Mouse (Mus musculus) lung, postnatal 25 days (tissue): ENCODE measurements around the gene Lsg1.

ENCODE experiments used
- DNase-seq: peaks from one replicate; pipeline ENCODE4 v3.0.0; 2022; ENCODE audit warnings: low spot score

The Lsg1 gene

DNA sequence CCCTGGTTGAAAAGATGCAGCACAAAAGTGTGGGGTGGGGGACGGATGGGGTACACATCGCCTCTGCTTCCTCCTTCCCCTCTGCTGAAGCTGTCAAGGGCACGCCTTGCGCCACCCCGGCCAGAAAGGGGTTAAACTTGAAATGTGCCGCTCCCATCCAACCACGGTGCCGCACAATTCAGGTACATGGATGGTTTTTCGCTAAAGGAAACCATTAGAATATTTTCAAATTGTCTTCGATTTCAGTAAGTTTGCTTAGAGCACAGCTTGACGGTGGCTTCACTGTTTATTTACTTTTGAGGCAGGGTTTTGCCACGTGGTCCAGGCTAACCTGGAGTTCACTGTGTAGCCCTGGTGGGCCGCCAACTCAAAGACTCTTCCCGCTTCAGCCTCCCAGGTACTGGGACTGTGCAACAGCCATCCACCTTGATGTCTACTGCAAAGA is 36.6 kb downstream of the Lsg1 start, which contains the start of gene Tmem44:
TSS of gene Tmem44 (minus strand) at position 95 of the 445 bp plus-strand sequence.
- no peak for DNase-seq

DNA sequence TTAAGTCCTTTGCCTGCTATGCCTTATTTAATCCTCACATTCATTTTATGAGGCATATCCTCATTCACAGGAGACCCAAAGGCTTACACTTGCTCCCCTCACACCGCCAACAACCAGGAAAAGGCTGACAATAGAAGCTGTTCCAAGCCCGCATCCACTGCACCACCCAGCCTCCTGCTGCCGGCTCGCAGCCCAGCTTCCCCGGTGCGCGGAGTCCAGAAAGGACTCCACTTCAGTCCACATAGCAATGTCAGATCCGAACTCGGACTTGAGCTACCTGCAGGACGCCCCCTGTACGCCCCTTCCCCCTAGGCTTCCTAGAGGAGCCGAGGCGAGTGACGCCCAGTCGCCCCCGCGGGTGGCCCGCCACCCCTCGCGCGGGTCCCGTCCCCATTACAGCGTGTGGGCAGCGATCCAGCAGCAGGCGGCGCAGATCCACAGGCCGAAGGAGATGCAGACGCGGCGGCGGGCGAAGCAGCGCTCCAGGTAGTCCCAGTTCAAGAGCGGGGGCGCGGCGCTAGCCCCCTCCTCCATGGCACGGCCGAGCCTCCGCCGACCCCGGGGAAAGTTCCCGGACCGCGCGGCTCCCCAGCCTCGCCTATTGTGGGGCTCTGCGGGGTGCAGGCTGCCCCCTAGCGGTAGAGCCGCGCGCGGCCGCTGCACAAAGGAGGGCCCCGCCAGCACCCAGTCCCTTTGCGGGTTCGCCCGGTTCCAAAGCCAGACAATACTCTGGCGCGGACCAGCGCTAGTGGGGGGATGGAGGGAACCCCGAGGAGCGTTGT is 37.2 kb downstream of the Lsg1 start:
- peak; percentile 67 for DNase-seq

DNA sequence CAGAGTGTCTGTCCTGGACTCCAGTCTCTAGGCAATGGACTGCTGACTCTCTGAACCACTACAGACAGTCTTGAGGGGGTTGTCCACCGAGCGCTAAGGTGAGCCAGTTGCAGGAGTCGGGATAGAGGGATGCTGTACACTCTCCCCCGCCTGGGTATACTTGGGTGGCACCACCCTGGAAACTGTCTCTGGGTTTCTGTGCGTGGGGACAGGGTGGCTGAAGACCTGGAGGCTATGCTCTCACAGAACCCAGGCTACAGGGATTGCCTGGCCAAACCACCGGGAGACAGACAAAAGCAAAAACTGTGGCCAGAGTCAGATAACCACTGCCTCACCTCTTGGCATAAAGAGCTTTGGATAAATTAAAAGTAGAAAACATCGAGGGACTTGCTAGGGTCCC is 37.9 kb downstream of the Lsg1 start:
- DNase-seq = no peak

DNA sequence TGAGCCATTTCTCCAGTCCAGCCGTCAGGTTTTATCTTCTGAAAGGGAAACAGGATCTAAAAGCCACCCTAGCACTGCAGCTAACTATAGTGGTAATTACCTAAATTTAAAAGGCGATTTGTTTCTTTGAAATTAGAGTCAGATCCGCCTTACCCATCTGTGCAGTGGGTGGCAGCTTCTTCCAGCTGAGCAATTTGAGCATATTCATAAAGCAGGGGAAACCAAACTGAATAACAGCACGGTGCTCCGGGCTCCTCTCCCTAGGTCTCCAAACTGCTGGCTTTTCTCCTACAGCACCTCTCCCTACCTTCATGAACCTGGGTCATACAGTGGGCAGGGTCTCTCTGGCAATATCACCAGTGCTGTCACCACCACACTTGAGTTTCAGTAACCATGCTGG is 39.1 kb downstream of the Lsg1 start:
- no peak for DNase-seq

DNA sequence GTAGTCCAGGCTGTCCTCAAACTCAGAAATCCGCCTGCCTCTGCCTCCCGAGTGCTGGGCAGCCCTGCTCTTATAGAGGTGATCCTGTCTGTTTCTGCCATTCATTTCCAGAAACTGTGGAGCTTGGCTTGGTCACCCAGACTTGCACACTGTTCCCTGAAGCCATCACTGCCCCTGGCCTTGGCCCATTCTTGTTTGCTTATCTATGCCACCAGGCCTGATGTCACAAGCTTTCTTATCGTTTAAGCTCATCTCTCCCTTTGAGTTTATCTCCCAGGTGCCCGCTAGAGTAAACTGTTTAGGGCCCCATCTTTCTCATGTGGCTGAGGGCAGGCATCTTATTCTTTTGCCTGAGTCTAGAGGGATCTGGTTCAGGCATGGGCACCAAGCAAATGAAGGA is 42.7 kb downstream of the Lsg1 start:
- DNase-seq = no peak

DNA sequence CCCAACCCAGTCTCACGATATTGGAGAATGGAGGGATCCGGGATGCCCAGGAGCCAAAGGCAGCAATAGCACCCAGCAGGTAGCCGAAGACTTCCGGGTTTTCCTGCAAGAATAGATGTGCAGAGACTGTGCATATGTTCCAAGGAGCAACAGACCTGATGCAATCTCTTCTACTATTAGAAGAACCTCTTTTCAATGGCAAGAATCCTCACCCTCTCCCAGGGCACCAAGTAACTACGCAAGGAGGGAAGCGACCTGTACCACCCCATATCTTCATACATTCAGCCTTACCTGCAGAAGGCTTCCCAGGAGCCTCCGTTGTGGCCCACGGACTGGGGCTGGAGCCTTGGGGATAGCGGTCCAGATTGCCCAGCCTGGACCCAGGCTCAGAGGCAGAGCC is 44.0 kb downstream of the Lsg1 start:
- no peak for DNase-seq

DNA sequence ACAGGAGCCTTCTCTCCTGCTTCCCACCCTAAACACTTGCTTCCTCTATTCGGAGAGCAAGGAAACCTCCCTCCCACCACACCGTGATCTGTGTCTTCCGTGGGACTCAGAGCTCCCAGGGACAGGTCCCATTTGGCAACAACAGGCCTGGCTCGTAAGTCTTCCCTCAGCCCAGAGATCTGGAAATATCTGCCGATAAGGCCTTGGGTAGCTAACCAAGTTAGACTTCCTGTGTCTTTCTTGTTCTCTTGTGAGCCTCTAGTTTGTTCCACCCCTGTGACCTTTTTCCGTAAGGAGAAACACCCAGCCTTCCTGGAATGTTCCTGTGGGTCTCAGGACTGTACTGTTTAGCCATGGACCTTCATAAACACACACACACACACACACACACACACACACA is 44.6 kb downstream of the Lsg1 start:
- DNase-seq = no peak

DNA sequence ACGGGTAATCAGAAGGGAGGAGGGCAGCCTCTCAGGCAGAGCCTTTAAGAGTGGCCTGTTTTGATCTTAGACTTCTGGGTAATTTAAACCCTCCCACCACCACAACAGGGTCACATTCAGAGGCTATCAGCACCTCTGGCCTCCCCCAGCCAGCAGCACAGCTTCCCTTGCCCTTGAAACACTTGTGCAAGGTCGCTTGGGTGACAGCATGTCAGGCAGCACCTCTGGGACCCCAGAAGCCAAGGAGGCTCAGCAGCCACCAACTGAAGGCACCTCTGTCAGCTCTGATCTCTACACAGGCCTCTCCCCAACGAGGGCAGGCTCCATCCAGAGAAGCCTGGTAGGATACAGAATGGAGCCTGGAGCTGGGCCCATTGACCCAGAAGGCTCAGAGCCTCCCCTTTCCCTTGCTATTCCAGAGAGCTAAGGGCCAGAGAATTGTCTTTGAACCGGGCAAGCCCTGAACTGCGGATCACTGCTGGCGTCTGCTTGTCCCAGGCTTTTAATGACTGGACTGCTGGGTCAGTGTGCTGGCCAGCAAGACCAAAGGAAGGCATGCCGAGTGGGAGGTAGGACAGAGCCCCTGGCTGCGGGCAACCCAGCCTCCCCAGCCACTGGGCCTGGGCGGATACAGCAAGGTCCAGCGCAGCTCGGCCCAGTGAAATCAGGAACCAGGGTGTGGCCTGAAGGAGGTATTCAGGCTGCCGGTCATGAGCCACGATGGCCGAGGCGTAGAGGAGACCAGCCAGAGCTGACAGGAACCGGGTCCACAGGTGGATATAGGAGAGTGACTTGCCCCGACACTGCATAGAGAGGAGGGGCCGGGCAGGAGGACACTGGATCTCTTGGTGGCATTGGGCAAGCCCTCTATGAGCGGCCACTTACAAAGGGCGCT is 47.0 kb downstream of the Lsg1 start:
- no peak for DNase-seq

DNA sequence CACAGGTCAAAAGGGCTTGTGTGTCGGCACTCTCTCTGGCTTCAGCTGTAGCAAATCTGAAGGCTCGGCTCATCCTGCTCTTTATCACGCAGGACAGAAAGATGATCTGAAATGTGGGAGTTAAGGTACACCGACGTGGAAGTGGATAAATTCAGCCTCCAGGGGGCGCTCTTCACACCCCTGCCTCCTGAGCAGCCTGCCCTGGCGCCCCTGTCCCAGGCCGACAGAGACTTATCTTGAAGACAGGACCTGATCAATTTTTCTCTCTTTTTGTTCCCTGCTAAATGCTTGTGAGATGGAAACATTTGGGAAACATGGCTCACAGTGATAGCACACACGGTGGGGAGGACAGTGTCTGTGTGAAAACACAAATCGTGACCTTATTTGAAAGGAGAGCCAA is 48.0 kb downstream of the Lsg1 start:
- DNase-seq = peak; percentile 42

DNA sequence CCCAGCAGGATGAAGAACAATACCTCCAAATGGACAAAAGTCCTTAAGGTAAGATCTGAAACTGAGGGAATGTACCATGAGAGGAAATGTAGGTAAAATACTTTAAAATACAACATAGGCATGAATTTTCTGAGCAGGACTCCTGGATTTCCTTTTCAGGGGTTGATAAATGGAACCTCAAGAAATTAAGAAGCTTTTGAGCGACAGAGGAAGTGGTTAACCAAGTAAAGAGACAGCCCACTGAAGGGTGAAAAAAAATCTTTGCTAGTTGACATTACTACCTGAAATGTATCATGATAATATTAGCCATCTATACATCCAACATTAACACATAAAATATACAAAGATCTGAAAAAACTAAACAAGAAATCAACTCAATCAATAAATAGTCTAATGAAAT is 52.3 kb downstream of the Lsg1 start:
- no peak for DNase-seq

DNA sequence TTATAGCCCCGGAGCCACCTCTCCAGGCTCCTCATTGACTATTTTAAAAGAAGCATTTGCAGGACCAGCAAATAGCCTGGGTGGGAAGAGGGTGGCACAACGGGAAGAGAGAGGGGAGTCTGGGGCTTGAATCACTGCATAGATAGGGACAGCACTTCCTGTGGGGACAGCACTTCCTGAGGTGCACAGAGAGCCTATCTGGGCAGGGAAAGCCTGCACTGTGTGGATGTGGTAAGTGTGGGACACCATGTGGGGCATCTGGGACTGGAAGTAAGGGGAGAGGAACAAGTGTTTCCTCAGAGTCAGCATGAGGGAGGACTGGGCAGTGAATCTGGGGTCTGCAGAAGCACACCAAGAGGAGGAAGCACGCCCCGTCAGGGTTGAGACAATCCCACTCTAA is 53.8 kb downstream of the Lsg1 start:
- no peak for DNase-seq

DNA sequence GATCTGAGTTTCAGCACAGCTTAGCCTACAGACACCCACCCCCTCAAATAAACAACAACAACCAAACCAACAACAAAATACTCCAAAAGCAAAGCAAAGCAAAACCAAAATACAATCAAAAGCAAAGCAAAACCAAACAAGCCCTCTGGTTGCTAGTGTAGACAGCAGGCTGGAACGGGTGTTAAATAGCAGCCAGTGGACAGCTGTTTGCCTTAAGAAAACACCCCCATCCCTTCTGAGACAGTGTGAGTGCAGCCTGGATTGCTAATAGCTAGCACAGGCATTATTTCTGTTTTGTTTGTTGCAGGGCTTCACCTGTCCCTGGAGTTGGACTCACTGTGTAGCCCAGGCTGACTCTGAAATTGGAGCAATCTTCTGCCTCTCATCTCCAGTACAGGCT is 54.5 kb downstream of the Lsg1 start:
- DNase-seq = no peak

DNA sequence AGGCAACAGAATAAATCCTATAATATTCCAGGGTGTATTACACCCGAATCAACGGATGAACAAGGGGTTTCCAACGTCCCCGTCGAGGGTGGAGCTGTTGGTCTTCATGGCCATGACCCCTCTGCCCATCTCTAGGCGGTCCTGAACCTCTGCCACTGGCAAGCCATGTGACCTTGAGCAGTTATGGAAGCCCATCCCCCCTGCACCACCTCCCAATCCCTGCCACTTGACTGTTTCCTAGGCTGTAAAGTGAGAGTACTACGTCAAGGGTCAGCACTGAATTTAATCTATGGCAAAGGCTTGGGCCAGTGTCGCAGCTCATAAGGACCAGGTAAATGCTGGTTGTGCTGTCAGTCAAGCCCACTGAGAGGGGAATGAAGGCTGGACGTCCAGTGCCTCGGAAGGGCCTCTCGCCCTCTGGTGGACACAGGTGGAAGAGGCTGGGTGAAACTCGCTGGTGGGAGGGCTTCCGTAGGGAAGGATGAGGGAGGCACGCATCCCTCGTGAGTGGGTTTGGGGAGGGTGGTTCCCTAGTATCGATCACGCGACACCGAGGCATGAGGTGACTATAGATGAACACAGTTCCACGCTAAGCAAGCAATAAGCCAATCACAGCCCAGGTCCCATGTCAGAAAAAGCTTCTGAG is 55.5 kb downstream of the Lsg1 start:
- DNase-seq = peak; percentile 58

DNA sequence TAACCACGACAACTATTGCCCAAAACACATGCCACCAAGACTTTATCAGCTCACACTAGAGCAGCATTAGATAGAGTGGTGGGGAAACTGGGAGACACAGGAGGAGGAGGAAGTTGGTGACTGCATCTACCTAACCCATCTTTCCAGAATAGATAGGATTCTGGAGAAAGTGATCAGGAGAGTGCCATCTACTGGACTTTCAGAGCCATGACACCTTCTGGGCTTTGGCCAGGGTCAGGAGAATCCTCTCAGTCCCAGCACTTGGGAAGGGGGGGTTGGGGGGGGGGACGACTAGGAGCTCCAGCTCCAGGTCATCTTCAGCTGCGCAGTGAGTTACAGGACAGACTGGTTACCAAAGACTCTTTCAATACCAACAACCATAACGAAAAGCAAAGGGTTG is 56.6 kb downstream of the Lsg1 start:
- DNase-seq = no peak

DNA sequence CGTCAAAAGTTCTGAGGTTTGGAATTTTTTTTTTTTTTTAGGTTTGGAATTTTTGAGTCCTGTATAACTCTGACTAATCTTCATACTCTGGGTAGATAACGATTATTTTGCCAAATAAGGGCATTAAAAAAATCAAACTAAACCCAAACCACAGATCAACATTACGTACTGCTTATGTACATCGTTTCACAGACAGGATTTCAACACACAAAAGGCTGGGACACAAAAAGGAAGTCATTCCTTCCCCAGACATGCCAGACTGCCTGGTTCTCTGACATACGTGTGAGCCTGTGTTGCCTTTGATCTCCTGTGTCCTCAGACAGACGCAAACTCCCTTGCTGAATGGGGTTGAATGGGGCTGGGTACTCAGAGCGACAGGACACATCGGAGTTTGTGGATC is 59.0 kb downstream of the Lsg1 start:
- DNase-seq = no peak

DNA sequence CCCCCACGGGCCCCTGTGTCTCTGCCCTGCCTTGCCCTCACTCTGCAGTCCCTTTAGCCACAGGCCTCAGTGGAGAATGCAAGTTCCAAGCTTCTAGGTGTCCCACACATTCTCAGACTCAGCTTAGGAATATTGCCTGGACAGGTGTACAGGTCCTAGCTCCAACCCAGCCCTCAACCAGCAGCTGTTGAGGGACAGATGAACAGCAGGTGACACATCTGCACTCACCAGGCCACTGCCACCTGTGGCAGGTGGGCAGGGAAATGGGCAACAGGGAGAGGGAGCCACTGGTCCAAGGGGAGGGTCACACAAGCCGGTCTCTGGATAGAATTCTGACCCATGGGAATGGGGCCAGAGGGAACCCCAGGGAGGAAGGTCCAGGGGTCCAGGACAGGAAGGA is 59.5 kb downstream of the Lsg1 start:
- DNase-seq = no peak

DNA sequence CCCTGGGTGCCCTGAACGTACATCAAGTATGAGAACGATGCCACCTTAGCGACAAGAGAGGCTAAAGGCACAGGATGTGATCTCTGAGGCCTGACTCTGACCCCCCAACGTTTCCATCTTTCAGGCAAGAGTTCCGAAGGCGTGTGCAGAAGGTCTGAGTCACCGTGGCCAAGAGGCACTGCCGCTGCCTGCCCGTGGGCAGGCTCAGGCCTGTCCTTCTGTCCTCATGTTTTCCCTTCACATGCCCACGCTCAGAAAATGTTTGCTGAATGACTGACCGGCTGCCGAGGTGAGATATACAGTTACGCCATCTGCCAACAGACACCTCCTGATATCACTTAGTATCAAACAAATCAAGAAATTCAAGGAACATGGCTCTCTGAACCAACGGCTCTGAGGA is 61.6 kb downstream of the Lsg1 start:
- DNase-seq = no peak

DNA sequence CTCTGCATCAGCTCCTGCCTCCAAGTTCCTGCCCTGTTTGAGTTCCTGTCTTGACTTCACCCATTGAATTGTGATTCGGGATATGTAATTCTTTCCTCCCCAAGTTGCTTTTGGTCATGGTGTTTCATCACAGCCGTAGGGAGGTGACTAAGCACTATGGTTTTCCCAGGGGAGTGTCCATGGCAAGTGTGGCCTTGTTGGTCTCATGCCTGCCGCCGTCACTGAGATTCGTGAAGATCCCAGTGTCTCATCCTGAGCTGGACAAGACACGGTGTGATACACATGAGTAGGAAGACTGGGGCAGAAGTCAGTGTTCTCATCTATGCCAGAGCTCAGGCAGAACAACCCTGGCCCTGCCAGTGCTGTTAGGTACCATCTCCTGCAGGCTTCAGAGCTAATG is 62.9 kb downstream of the Lsg1 start:
- no peak for DNase-seq

DNA sequence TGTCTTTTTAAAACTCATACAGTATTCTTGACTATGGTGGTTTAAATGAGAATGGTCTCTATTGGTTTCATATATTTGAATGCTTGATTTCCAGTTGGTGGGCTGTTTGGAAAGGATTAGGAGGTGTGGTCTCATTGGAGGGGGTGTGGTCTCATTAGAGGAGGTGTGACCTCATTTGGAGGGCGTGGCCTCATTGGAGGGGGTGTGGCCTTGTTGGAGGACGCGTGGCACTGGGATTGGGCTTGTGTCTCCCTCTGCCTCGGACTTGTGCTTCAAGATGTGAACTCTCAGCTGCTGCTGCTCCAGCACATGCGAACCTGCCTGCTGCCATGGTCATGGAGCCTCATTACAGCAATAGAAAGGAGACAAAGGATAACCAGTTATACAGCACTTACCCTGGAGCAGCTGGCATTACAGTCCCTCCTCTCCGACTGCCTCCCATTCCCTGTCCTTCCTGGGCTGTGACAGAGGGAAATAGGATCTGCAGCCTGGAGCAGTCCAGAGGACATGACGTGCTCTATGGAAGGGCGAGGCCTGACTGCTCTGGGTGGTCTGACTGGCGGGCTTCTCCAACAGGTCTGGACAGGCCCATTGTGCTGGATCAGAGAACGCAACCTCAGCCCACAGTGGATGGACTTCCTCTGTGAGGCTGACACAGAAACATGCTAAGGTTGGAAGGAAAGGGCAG is 65.0 kb downstream of the Lsg1 start:
- DNase-seq = no peak

DNA sequence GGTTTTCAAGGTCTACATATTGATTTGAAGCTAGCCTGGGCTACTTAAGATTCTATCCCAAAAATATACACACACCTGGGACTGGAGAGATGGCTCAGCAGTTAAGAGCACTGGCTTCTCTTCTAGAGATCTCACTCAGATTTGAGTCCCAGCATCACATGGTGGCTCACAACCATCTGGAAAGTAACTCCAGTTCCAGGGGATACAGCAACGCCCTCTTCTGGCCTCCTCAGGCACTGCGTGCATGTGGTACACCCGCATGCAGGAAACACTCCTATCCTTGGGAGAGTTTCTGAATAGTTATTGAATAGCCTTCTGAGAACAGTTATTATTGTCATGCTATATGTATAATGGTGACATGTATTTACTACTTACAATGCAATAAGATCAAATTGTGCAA is 66.2 kb downstream of the Lsg1 start:
- DNase-seq = no peak

DNA sequence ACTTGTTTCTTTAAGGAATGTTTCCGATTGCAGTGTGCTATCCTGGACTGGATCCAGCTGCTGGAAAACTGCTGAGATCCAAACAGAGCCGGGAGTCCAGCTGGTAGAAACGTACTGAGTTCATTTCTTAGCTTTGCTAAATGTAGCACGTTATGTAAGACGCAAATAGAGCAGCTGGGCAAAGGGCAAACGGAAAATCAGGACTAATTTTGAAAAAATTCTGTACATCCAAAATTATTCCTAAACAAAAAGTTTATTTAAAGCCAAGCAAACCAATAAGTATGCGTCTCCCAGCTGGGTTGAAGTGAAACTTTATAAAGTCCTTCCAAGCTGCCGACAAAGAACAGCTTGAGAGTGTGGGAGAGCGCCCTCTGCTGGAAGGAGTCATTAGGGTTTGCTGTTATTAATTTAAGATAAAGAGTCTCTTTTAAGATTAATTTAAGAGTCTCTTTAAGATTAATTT is 67.0 kb downstream of the Lsg1 start:
- peak; percentile 76 for DNase-seq

DNA sequence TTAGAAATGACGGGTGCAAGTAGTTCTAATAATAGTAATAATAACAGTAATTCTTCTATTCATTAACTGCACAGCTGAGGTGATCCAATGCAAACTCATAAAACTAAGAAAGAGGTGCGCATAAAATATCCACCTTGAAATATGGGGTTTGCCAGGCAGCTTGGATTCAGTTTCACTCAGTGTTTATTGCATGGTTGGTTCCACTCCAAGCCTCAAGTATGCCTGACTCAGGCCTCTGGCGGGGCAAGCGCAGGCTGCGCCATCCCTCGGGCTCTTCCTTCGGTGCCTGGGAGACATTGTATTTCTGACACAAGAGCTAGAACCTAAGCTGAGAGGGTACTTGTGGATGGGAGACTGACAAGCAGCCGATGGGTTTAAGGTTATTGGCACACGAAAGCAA is 68.8 kb downstream of the Lsg1 start:
- peak; percentile 55 for DNase-seq
